Mouse (Mus musculus) ovary, adult 18-20 months (tissue): ENCODE data around the gene Ephb6.
"Not testable (repeated sequence)": the region's sequence is repeated elsewhere in the genome, so short reads cannot be mapped to it uniquely, and the experiment has no call there.

Experiments
- DNase-seq: peaks from one replicate; pipeline ENCODE4 v3.0.0; 2022; ENCODE audit warnings: low spot score, mixed read lengths

The Ephb6 gene

DNA sequence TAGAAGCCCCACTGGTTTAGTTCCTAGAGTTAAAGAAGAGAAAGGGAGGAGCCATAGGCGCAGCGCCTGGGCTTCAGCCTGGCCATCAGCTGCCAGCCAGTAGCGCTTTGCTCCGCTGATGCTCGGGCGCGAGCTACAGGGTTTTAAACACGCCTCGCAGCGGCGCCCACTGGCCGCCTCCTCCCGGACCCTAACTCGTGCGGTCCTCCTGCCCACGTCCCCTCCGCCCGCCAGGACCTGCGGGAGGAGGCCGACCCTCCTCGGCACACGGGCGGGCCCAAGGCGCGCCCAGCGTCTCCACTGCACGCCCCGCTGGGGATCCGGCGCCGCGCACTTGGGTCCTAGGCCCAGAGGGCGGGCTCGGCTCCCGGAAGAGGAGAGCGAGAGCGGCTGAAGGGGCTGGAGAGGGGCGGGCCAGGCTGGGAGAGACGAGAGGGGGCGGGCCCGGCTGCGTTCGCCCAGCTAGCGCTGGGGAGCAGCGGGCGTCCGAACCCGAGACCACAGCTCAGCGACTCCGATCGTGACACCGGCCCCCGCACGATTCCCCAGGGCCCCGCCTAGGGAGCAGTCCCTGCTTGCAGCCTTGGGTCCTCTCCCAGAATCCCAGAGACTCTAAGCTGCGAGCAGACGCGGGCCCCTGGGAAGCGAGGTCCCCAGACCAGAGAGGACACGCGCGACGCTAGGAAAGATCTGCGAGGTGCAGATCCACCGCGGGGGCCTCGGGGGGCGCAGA, at the start of gene Ephb6:
Gene Ephb6 (plus strand): TSS at position 422 of the 733 bp plus-strand sequence.
- DNase-seq: peak; percentile 81

- no peak for DNase-seq
Measured at GRCm38 (mm10) chr6:41556389-41556788, 48.9 kb upstream of the Ephb6 start.

DNA sequence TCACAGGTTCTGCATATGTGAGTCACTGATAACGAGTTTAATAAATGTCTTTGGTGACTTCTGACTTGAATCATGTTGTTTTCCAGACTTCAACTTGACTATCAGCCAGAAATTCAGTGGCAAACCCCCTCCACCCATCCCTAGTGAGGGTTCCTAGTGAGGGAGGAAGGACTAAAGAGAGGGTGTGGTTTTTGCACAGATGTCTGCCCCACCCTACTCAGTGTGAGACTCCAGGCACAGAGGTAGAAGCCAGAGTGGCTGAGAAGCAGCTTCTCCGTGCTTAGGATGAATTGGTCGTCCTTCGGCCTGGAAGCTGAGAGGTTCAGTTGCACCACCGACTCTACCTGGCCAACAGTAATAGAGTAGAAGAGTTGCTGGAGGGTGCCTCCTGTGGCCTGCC, 47.8 kb upstream of the Ephb6 start:
- DNase-seq: no peak

- no peak for DNase-seq
Measured at GRCm38 (mm10) chr6:41558271-41558670, 47.0 kb upstream of the Ephb6 start.

- no peak for DNase-seq
Measured at GRCm38 (mm10) chr6:41559331-41559730, 46.0 kb upstream of the Ephb6 start.

- no peak for DNase-seq
Measured at GRCm38 (mm10) chr6:41560273-41560672, 45.0 kb upstream of the Ephb6 start.

- no peak for DNase-seq
Measured at GRCm38 (mm10) chr6:41562598-41562997, 42.7 kb upstream of the Ephb6 start.

DNA sequence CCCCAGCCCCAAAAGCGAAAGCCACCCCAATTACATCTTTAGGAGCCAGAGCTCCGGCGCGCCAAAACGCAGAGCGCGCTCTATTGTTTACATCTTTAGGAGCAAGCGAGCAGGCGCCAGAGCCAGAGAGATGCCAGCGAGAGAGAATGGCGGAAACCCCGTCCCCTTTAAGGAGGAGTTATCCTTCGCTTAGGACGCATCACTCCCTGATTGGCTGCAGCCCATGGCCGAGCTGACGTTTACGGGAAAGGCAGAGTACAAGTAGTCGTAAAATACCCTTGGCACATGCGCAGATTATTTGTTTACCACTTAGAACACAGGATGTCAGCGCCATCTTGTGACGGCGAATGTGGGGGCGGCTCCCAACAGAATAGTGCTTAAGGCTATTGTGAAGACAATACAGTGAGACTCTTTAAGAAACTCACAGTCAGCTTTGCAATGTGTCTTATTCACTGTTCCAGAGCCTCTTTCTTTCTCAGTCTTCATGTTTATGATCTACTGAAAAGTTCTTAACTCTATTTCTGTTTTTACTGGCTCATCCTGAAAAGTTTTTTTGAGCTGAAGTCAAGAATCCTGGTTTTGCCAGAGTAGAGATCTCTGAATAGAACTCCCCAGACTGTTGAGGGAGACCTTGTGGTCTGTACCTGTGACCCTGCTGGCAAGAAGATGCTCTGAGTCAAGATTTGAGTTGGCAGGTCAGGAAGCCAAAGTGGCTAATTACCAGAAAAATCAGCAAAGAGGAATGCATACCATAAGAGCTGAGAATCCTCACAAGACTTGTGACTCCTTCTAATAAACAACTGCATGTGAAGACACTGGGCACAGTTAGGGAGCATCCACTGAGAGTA, 42.0 kb upstream of the Ephb6 start:
- DNase-seq: not testable (repeated sequence)

- DNase-seq: no peak
Measured at GRCm38 (mm10) chr6:41565261-41565660, 40.0 kb upstream of the Ephb6 start.

DNA sequence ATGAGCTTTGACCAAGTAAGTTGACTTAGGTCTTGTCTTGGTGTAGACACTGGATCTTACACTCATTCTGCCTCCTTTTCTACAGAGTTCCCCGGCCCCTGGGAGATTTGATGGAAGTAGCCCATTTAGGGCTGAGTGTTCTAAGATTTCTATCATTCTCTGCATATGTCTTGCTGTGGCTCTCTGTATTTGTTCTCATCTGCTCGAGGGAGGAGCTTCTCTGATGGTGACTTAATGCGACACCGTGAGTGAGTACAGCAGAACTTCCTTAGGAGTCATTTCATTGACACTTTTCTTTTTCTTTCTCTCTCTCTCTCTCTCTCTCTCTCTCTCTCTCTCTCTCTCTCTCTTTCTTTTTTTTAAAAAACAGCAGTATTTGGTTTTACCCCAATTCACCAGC, 38.3 kb upstream of the Ephb6 start:
- DNase-seq: no peak

DNA sequence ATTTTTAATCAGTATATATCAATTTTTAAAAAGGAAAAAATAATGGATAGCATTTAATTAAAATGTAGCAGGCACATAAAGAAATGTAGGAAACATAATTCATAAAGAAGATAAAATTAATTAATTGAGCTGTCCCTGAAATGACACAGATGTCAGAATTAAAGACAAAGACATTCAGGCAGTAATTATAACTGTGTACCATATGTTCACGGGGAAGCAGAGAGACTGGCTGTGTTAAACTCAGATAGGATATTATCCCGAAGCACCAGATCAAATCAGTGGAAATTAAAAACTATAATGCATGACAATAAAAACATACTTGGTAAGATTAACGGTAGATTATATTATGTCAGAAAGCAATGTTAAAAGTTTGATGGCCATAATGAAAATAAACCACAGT, 36.2 kb upstream of the Ephb6 start:
- DNase-seq: no peak

DNA sequence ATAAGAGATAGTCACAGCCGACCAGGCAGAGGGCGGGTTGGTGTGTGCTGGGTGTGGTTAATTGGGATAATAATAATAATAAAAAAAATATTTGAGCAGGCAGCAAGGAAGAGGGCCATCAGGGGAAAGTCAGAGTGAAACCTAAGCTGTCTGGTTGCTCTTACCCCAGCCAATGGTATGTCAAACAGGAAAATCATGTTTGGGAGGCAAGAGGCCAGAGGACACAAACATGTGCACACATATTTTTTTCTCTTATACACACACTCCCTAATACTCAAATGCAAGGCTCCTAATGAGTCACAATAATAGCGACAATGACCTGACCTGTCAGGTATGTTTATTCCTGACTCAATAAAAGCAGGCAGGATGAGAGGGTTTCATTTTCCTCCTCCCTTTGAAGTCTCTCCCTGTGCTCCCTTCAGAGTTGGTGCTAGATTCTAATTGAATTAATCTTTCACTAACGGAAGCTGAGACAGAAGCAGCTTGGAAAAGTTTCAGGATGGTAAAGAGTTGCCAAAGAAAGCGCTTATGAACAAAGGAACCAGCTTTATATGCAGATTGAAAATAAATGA, 28.7 kb upstream of the Ephb6 start:
- DNase-seq: no peak

GRCm38 (mm10) chr6:41577297-41577696, 28.0 kb upstream of the Ephb6 start:
- DNase-seq: no peak

GRCm38 (mm10) chr6:41581295-41581694, 24.0 kb upstream of the Ephb6 start:
- DNase-seq: no peak

- DNase-seq: no peak
Measured at GRCm38 (mm10) chr6:41582189-41582588, 23.1 kb upstream of the Ephb6 start.

DNA sequence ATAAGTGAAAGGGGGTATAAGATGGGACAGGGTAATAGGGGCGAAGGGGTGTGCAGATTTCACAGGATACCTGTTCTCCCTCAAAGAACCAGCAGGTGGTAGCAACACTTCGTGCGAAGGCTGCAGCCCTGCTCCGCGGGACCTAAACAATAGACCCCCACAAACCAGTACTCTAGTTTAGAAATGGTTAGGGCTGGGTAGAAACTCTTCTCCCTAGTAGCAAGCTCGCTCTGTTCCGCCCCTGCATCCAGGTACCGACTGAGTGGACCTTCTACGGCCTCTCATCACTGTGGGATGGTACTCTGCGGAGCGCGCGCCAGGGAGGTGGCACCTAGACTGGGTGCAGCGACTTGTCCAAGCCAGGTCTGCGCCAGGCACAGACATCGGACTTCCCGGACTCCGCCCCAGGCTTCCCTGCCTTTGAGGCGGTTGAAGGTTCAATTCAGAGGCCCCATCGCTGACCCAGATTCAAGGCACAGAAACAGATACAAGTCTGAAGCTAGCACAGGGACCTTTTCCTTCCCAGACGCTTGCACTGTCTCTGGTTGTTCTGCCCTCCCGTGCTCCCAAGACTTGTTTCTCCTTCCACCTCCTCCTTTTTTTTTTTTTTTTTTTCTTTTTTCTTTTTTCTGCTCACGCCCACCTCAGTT, 756 bp upstream of the Ephb6 start:
- DNase-seq: no peak

DNA sequence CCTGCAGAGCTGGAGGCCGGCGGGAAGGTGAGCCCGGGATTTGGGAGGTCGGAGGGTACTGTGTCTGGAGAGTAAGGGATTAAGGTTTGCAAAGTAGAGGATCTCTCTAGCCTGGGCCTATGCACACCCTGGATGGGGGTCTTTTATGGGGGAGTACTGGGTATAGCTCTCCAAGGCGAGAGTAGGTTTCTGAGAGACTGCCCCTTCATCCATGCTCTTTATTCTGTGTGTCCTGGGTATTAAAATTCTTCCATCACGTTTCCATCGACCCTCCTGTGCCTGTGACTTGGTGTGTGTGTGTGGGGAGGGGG, 467 bp downstream of the Ephb6 start:
- no peak for DNase-seq

DNA sequence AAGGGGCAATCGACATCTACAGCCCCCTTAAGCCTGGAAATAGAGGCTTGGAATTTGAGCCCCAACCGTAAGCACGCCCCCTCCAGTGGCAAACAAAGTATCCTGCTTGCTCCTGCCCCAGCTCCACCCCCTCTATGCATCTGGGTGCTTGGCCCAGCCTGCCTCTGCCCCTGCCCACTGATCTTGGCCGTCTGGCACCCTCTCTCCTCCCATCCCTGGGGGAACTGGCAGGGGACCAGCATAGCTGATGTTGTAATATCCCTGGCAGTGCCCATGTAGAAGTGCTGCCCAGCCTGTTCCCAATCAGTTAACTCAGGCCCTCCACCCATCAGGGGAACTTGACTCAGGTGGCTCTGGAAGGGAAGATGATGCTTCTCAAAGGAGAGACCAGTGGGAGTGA, 932 bp downstream of the Ephb6 start:
- peak; percentile 71 for DNase-seq

DNA sequence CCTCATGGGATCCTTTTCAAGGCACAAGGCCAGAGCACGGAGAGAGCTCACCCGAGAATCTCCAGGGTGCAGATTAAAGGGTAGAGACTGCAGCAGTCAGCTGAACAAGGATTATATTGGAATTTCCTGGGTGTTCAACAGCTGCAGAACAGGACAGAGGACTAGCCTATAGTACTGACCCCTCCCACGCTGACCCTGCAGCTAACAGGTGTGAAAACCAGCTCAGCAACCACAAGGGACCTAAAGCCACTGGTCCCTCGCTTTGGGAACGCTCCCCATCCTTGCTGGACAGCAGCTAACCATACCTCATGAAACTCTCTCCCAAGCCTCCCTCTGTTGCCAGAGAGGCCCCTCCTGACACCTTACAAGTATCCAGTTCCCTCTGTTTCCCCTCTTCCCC, 2.4 kb downstream of the Ephb6 start:
- no peak for DNase-seq

GRCm38 (mm10) chr6:41620173-41620798, 15.0 kb downstream of the Ephb6 start:
- no peak for DNase-seq

DNA sequence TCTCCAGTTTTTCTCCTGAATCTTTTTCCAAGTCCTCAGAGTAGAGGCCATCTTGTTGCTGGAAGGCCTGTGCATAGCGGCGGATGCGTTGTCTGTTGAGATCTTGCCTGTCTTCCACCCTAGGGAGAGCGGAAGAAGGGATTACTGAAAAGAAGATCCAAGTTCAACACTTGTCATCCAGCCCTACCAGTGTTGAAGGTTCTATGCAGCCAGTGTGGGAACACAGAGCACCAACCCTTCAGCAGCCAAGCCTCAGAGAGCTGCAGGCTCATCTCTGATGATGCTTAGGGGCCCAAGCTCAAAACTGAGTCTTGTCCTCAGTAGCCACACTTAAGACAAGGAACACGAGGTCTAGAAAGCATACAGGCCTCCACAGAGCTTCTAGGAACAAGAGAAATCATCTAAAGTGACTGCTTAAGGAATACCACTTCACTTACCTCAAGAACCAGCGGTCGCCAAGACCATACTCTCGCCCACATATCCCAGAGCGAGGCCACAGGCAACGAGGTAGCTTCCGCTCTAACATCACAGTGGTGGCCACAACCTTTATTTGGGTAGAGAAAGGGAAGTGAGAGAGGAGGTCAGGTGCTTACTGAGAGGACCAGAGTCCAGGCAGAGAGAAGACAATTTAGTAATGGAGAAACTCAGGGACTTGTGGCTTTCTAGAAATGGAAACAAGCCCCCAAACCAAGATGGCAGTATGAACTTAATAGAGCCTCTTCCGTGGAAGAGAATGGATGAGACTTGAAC, 16.1 kb downstream of the Ephb6 start:
- DNase-seq: no peak

- no peak for DNase-seq
Measured at GRCm38 (mm10) chr6:41622661-41623060, 17.4 kb downstream of the Ephb6 start.
